Mouse (Mus musculus): Measurements from ENCODE around the gene Rab3d. TPM values are rescaled to one million over a fixed set of nuclear protein-coding genes. Genes with fewer than 3 reads are reported as not detected.

Gene Rab3d
- polyA plus RNA-seq, 1 experiment from 2014 or later, result 12.4 TPM

- Histone ChIP-seq H3K4me1 (peaks cover 17% of the 10 kb centered on the region), H3K36me3 (replicated peaks) (peaks cover 14% of the 10 kb centered on the region), H3K27me3 (0 out of 2 replicates have a peak, but pooled peaks cover 7% of the 10 kb centered on the region), H3K4me2 (peak within 1 kb of the TSS; percentile 87), H3K27ac (peak within 1 kb of the TSS; percentile 75), H3K9ac (peak within 1 kb of the TSS; percentile 81), H3K9me3 (no peaks in the 10 kb centered on the region), H3K4me3 (replicated peaks) (peak within 1 kb of the TSS; percentile 68)
- WGBS, result 2% methylated on average over 43 of the region's 43 CpGs
- ATAC-seq (ENCODE audit: low FRiP score), result peak; percentile 97
These were observed 18.9 kb upstream of the Rab3d start, which contains the start of gene Plppr2 for GRCm38 (mm10) chr9:21936692-21937570. TSS of gene Plppr2 (plus strand) at chr9:21937033.

DNA sequence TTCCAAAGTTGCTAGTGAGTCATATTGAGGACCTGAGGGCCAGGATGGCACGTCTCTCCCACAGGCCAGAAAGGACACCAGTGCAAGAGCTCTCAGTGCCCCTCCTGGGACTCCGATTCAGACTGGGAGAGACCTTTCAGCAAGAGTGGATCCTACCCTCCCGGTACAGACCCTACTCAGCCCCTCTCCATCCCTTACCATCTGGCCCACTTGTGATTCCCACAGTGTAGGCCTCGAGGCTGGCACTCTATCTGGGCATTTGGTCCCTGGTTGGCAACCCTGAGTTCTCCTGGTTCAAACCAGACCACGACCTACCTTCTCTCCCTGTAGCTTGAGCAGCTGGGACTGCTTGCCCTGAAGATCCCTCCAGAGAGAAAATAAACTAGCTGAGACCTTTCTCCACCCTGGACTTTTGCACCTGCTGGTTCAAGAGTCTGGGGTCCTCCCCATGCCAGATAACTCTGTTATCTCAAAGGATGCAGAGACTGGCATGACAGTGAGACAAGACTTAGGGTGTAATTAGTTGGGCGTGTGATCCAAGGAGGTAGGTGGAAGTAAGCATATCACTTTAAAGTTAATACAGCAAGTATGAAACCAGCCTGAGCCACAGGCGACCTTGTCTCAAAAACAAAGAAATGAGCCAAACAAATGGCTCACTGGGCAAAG, 17.6 kb upstream of the Rab3d start:
- no peaks in the 10 kb centered on the region for H3K9me3 ChIP-seq
- no peak overlapping the region for H3K9ac ChIP-seq
- no peak overlapping the region for H3K4me2 ChIP-seq
- ATAC-seq (ENCODE audit: low FRiP score), result no peak
- no peak overlapping the region for H3K4me3 ChIP-seq (replicated peaks)
- H3K27me3 ChIP-seq, result peaks cover 7% of the 10 kb centered on the region; the same call in 1 of the 2 replicates
- WGBS, result 89% methylated on average over 7 of the region's 7 CpGs
- H3K36me3 ChIP-seq (replicated peaks), result peaks cover 4% of the 10 kb centered on the region; the same call in 1 of the 2 replicates
- no peak overlapping the region for H3K27ac ChIP-seq
- peaks cover 17% of the 10 kb centered on the region for H3K4me1 ChIP-seq

DNA sequence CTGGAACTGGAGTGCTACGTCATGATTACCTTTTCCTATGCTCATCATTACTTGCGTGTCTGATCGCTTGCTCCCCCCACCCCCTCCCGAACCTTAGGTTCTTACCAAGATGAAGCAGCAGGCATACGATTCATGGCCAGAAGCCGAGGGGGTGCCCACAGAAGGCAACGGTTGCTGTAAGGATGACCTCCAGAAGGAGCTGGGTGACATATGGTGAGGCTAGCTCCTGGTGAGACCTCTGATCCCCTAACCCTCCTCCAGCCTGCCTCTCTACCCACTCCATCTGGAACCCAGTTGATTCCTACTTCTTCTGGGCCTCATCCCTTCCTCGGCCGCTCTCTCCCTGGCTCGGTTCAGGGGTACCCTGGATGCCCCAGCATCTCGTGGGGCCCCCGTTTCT, 16.0 kb upstream of the Rab3d start:
- WGBS, result 91% methylated on average over 12 of the region's 12 CpGs

GRCm38 (mm10) chr9:21932445-21933137, 14.6 kb upstream of the Rab3d start:
- ATAC-seq (ENCODE audit: low FRiP score), result no peak
- Histone ChIP-seq H3K9ac (no peak overlapping the region), H3K4me3 (replicated peaks) (no peak overlapping the region), H3K27ac (no peak overlapping the region), H3K4me1 (peaks cover 9% of the 10 kb centered on the region), H3K27me3 (peaks cover 7% of the 10 kb centered on the region; the same call in 1 of the 2 replicates), H3K4me2 (no peak overlapping the region), H3K9me3 (no peaks in the 10 kb centered on the region), H3K36me3 (replicated peaks) (no peaks in the 10 kb centered on the region)
- 58% methylated on average over 12 of the region's 12 CpGs for WGBS

More for the DNA sequence above, 16.0 kb upstream of the Rab3d start:
- no peak overlapping the region for H3K4me2 ChIP-seq
- H3K27me3 ChIP-seq, result peaks cover 7% of the 10 kb centered on the region; the same call in 1 of the 2 replicates
- no peak for ATAC-seq (ENCODE audit: low FRiP score)
- H3K4me1 ChIP-seq, result peaks cover 17% of the 10 kb centered on the region
- H3K4me3 ChIP-seq (replicated peaks), result no peak overlapping the region
- no peak overlapping the region for H3K9ac ChIP-seq
- no peaks in the 10 kb centered on the region for H3K9me3 ChIP-seq
- no peak overlapping the region for H3K27ac ChIP-seq
- H3K36me3 ChIP-seq (replicated peaks), result no peaks in the 10 kb centered on the region

GRCm38 (mm10) chr9:21932006-21932405, 14.0 kb upstream of the Rab3d start:
- Histone ChIP-seq H3K27ac (no peak overlapping the region), H3K4me1 (peaks cover 5% of the 10 kb centered on the region; the same call in 1 of the 2 replicates), H3K27me3 (peaks cover 7% of the 10 kb centered on the region; the same call in 1 of the 2 replicates), H3K36me3 (replicated peaks) (no peaks in the 10 kb centered on the region), H3K4me2 (no peak overlapping the region), H3K9me3 (no peaks in the 10 kb centered on the region), H3K4me3 (replicated peaks) (no peak overlapping the region), H3K9ac (no peak overlapping the region)
- ATAC-seq (ENCODE audit: low FRiP score), result no peak
- 65% methylated on average over 2 of the region's 2 CpGs for WGBS

GRCm38 (mm10) chr9:21929208-21929607, 11.2 kb upstream of the Rab3d start:
- Histone ChIP-seq H3K27me3 (peaks cover 3% of the 10 kb centered on the region; the same call in 1 of the 2 replicates), H3K36me3 (replicated peaks) (peaks cover 3% of the 10 kb centered on the region), H3K4me2 (no peak overlapping the region), H3K9me3 (no peaks in the 10 kb centered on the region), H3K4me1 (peaks cover 16% of the 10 kb centered on the region), H3K9ac (no peak overlapping the region), H3K4me3 (replicated peaks) (no peak overlapping the region), H3K27ac (no peak overlapping the region)
- WGBS, result 87% methylated on average over 3 of the region's 3 CpGs
- no peak for ATAC-seq (ENCODE audit: low FRiP score)

DNA sequence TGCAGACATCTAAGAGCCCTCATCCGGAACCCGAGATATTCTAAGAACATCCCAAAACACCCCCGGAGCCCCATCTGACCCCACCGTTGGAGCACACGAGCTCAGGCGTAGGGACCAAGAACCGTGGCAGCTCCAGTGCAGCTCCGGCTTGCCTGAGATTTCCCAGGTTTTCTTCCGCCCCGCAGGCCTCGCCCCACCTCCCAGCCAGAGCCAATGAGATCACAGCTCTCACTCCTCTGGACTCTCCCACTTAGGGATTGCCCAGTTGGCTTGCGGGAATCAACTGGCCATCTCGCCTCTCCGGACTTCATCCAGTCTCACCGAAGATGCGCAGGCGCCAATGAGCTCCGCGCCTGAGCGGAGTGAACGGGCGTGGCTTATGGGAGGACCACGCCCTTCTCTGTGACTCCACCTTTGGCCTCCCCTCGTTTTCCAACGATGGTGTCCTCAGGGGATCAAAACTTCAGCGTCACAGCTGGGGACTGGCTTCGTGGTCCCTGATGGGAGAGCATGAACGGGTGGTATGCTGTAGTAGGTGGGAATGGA, 9.3 kb upstream of the Rab3d start, which contains the start of the genes Ccdc159 and Tmem205:
Gene Ccdc159 (plus strand): TSS at position 264 of the 546 bp plus-strand sequence.
Gene Tmem205 (minus strand): TSS at position 349 of the 546 bp plus-strand sequence.
- peak within 1 kb of the TSS; percentile 67 for H3K9ac ChIP-seq
- peak within 1 kb of the TSS; percentile 49 for H3K4me3 ChIP-seq (replicated peaks)
- WGBS, result under 1% methylated on average over 28 of the region's 28 CpGs
- no peaks in the 10 kb centered on the region for H3K9me3 ChIP-seq
- peaks cover 16% of the 10 kb centered on the region for H3K4me1 ChIP-seq
- peak within 1 kb of the TSS; percentile 61 for H3K4me2 ChIP-seq
- H3K27ac ChIP-seq, result peak within 1 kb of the TSS; percentile 60; the same call in 1 of the 2 replicates
- H3K36me3 ChIP-seq (replicated peaks), result peaks cover 4% of the 10 kb centered on the region
- no peaks in the 10 kb centered on the region; the same call in 1 of the 2 replicates for H3K27me3 ChIP-seq
- ATAC-seq (ENCODE audit: low FRiP score), result peak; percentile 98

DNA sequence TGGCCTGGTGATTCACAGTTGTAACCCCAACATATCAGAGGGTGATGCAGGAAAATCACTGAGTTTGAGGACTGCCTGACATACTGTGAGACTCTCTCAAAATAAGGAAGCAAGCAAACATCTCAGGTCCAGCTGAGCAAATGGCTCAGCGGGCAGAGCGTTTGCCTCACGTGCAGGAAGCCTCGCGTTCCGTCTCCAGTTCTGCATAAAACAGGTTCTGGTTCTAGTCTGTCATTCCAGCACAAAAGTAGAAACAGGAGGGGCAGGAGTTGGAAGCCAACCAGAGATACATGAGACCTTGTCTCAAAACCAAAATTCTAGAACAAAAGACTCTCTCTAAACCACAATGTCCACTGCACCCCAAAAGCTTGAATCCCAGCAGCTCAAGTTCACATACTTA, 8.8 kb upstream of the Rab3d start:
- peak overlapping the region; percentile 33; the same call in 1 of the 2 replicates for H3K27ac ChIP-seq
- no peaks in the 10 kb centered on the region for H3K9me3 ChIP-seq
- H3K4me3 ChIP-seq (replicated peaks), result peak overlapping the region; percentile 49
- peak overlapping the region; percentile 61 for H3K4me2 ChIP-seq
- WGBS, result 3% methylated on average over 6 of the region's 6 CpGs
- H3K9ac ChIP-seq, result peak overlapping the region; percentile 67
- no peaks in the 10 kb centered on the region; the same call in 1 of the 2 replicates for H3K27me3 ChIP-seq
- peaks cover 16% of the 10 kb centered on the region for H3K4me1 ChIP-seq
- H3K36me3 ChIP-seq (replicated peaks), result peaks cover 4% of the 10 kb centered on the region
- ATAC-seq (ENCODE audit: low FRiP score), result 0 out of 2 replicates have a peak, but pooled peaks have one; percentile 2

- peak overlapping the region; percentile 61 for H3K4me2 ChIP-seq
- H3K36me3 ChIP-seq (replicated peaks), result peaks cover 4% of the 10 kb centered on the region
- H3K9me3 ChIP-seq, result no peaks in the 10 kb centered on the region
- ATAC-seq (ENCODE audit: low FRiP score), result no peak
- H3K27ac ChIP-seq, result no peak overlapping the region
- peak overlapping the region; percentile 67 for H3K9ac ChIP-seq
- H3K4me3 ChIP-seq (replicated peaks), result peak overlapping the region; percentile 49; the same call in 1 of the 2 replicates
- 79% methylated on average over 6 of the region's 6 CpGs for WGBS
- peaks cover 16% of the 10 kb centered on the region for H3K4me1 ChIP-seq
- H3K27me3 ChIP-seq, result no peaks in the 10 kb centered on the region
These were observed 8.2 kb upstream of the Rab3d start for GRCm38 (mm10) chr9:21926155-21926554.

DNA sequence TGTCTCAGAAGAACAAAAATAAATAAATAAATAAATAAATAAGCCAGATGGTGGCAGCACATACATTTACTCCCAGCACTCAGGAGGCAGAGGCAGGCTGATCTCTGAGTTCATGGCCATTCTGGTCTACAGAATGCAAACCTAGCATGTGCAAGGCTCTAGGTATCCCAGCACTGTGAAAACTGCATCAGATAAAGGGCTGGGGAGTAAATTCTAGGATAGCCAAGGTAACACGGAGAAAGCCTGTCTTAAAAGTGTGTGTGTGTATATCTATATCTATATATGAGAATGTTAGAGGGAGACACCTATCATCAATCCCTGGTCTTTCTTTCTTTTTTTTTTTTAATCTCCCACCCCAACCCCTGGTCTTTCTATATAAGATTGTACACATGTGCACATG, 7.5 kb upstream of the Rab3d start:
- no peak for ATAC-seq (ENCODE audit: low FRiP score)
- Histone ChIP-seq H3K4me3 (replicated peaks) (no peak overlapping the region), H3K27ac (no peak overlapping the region), H3K9ac (no peak overlapping the region), H3K4me2 (no peak overlapping the region), H3K9me3 (no peaks in the 10 kb centered on the region), H3K4me1 (peaks cover 16% of the 10 kb centered on the region), H3K27me3 (no peaks in the 10 kb centered on the region), H3K36me3 (replicated peaks) (peaks cover 4% of the 10 kb centered on the region)
- WGBS, result 100% methylated on average over 1 of the region's 1 CpGs

- ATAC-seq (ENCODE audit: low FRiP score), result no peak
- H3K4me1 ChIP-seq, result peaks cover 16% of the 10 kb centered on the region
- H3K27ac ChIP-seq, result no peak overlapping the region
- H3K9ac ChIP-seq, result no peak overlapping the region
- no peak overlapping the region for H3K4me3 ChIP-seq (replicated peaks)
- whole genome bisulfite sequencing, result 96% methylated on average over 3 of the region's 3 CpGs
- H3K36me3 ChIP-seq (replicated peaks), result peaks cover 4% of the 10 kb centered on the region
- H3K9me3 ChIP-seq, result no peaks in the 10 kb centered on the region
- H3K27me3 ChIP-seq, result no peaks in the 10 kb centered on the region
- H3K4me2 ChIP-seq, result no peak overlapping the region
These were observed 7.0 kb upstream of the Rab3d start for GRCm38 (mm10) chr9:21925034-21925433.
